Mouse (Mus musculus) brown adipose tissue, adult 24 weeks (tissue): ENCODE results near the gene Mrvi1. TPM values are rescaled to one million over a fixed set of nuclear protein-coding genes. Genes with fewer than 3 reads are reported as not detected.

Experiments
- H3K27ac ChIP-seq: fragments of 200-500 bp; replicated peaks from 2 replicates; pipeline ENCODE4 v1.5.1; 2012; ENCODE audit warnings: low read depth, mild to moderate bottlenecking, low read length
- H3K4me1 ChIP-seq: fragments of 200-500 bp; 2 replicates; pipeline ENCODE4 v1.6.1; 2012; ENCODE audit warnings: low read length, mixed read lengths; ENCODE audit not compliant: control insufficient read depth, insufficient read depth, insufficient read length
- H3K4me3 ChIP-seq: fragments of 200-500 bp; 2 replicates; pipeline ENCODE4 v1.5.1; 2012; ENCODE audit warnings: low read depth, mild to moderate bottlenecking, low read length, moderate library complexity; ENCODE audit not compliant: insufficient read depth
- polyA plus RNA-seq: library from polyadenylated mRNA; stranded (reverse); fragments of >200 nt; gene quantifications from 2 replicates; pipeline ENCODE4 v1.2.4, GENCODE M21; 2012; ENCODE audit not compliant: missing spikeins, insufficient read depth, insufficient read length

Mrvi1 gene
- polyA plus RNA-seq, 1 experiment, result 1.5 TPM

DNA sequence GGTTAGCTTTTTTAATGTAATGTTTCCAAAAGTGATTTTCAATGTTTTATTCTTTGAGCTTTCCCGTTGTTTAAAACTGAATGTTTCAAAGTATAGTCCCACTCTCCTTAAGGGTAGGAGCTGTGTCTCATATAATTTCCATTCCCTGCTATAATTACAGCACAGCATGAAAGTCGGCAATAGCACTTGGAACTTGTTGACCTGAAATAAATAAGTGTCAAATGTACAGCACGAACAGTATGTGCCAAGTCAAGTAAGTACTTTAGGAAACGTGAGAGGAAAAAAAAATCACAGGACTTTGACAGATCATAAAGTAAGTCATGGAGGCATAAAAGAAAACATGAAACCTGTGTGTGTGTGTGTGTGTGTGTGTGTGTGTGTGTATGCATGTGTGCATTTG lies 160.2 kb downstream of the Mrvi1 start:
- Histone ChIP-seq H3K4me3 (no peak overlapping the region), H3K27ac (no peak overlapping the region), H3K4me1 (peaks cover 19% of the 10 kb centered on the region)

- Histone ChIP-seq H3K27ac (no peak overlapping the region), H3K4me1 (peaks cover 19% of the 10 kb centered on the region), H3K4me3 (no peak overlapping the region)
Observed at GRCm38 (mm10) chr7:110821653-110822052, 160.6 kb downstream of the Mrvi1 start.

GRCm38 (mm10) chr7:110821068-110821467 lies 161.2 kb downstream of the Mrvi1 start:
- Histone ChIP-seq H3K27ac (no peak overlapping the region), H3K4me1 (peaks cover 19% of the 10 kb centered on the region), H3K4me3 (no peak overlapping the region)

- Histone ChIP-seq H3K4me1 (peaks cover 13% of the 10 kb centered on the region), H3K27ac (no peak overlapping the region), H3K4me3 (no peak overlapping the region)
Observed at GRCm38 (mm10) chr7:110818787-110819350, 163.4 kb downstream of the Mrvi1 start.

Other genes starting within 250 kb of the Mrvi1 start
- 22.4 and 30.0 TPM in 2 replicates for gene Ampd3, start 214.3 kb downstream of the Mrvi1 start, polyA plus RNA-seq
- gene Rnf141, start 138.0 kb downstream of the Mrvi1 start, polyA plus RNA-seq, result 35.2 and 35.6 TPM in 2 replicates
- 3.5 and 11.1 TPM in 2 replicates for gene Lyve1, start 119.2 kb downstream of the Mrvi1 start, polyA plus RNA-seq
- gene Ctr9, start 46.5 kb upstream of the Mrvi1 start, polyA plus RNA-seq, result 20.2 and 22.3 TPM in 2 replicates
- 459 and 549 TPM in 2 replicates for gene Eif4g2, start 100.6 kb upstream of the Mrvi1 start, polyA plus RNA-seq